Mouse (Mus musculus) heart, adult 9 months (tissue): Measurements from ENCODE around the gene Supv3l1.

ENCODE experiments used
- DNase-seq, 2 experiments: peaks; one replicate each; pipeline ENCODE4 v3.0.0; 2022; ENCODE audit warnings: low spot score in 2 of 2

Supv3l1 gene

GRCm38 (mm10) chr10:62413606-62413982 is 35.9 kb downstream of the Supv3l1 start:
- no peak for DNase-seq

- DNase-seq: no peak
Observed at GRCm38 (mm10) chr10:62412906-62413605, 36.5 kb downstream of the Supv3l1 start.

- no peak for DNase-seq
Observed at GRCm38 (mm10) chr10:62411431-62412410, 37.8 kb downstream of the Supv3l1 start.

GRCm38 (mm10) chr10:62410943-62411342 is 38.6 kb downstream of the Supv3l1 start:
- peak; percentile 17 to 39 for DNase-seq

GRCm38 (mm10) chr10:62404901-62405300 is 44.6 kb downstream of the Supv3l1 start:
- peak; percentile 24 to 42 for DNase-seq

GRCm38 (mm10) chr10:62401641-62402111 is 47.9 kb downstream of the Supv3l1 start:
- peak; percentile 43 to 63 for DNase-seq

- DNase-seq: no peak
Observed at GRCm38 (mm10) chr10:62383011-62383410, 66.5 kb downstream of the Supv3l1 start.

- no peak for DNase-seq
Observed at GRCm38 (mm10) chr10:62380936-62381335, 68.6 kb downstream of the Supv3l1 start.

- DNase-seq: no peak
Observed at GRCm38 (mm10) chr10:62379808-62380207, 69.7 kb downstream of the Supv3l1 start, which contains the start of gene Hk1. Gene Hk1, minus strand, starts transcription at chr10:62379908.
